Mouse (Mus musculus) kidney, postnatal 4 days (tissue): Measurements from ENCODE around the gene Nudt3.

ENCODE experiments used
- DNase-seq, 2 experiments: peaks; one replicate each; pipeline ENCODE4 v3.0.0; 2021; ENCODE audit warnings: mixed read lengths in 2 of 2

The Nudt3 gene

DNA sequence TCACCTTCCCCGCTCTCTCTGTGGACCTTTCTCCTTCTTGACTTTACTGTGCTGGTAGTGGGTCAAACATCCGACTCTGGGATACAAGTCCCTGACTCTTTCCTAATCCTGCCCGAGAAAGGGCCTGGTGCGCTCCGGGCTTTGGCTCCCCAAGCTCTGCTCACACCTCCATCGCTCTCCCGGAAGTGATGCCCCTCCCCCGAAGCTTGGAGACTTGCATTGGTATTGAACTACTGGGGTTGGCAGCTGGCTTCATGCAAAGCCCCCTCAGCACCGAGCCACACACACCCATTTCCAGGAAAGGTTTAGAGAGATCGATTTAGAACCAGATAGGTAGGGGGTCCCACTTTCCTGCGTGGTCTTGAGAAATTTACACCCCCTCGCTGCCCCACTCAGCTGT, 77.3 kb downstream of the Nudt3 start:
- DNase-seq, result no peak

DNA sequence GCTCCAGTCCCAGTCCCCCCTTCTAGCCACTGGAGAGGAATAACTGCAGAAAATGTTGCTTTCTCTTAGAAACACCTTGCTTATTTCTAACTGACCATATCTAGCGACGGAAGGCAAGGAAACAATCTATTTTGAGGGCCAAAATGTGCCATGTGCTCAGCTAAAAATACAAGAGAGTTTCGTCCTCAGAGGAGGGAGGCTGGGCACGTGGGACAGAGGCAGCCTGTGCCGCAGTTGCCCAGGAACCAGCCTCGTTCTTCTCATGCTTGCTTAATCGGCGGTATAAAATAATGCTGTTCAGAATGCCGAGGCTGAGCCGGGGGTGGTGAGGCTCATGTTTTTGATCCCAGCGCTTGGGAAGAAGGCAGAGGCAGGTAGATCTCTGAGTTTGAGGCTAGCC, 78.7 kb downstream of the Nudt3 start:
- DNase-seq, result no peak

DNA sequence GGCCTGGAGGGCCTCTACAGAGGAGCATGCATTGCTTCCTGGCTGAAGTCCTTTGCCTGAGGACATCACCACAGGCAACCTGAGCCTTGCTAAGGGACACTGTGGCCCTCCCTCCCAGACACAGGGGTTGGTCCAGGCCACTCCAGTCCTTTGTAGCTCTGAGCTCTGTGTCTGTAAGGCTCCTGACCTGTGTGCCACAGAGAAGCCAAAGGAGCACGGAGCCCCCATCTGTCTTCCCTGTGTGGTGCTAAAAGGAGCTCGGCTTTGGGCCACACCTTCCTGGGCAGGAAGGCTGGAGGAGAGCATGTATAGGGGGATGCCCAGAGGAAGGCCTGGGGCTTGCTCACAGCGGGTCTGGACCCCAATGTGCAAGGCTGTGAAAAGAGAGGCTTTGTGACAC, 81.3 kb downstream of the Nudt3 start:
- no peak for DNase-seq

DNA sequence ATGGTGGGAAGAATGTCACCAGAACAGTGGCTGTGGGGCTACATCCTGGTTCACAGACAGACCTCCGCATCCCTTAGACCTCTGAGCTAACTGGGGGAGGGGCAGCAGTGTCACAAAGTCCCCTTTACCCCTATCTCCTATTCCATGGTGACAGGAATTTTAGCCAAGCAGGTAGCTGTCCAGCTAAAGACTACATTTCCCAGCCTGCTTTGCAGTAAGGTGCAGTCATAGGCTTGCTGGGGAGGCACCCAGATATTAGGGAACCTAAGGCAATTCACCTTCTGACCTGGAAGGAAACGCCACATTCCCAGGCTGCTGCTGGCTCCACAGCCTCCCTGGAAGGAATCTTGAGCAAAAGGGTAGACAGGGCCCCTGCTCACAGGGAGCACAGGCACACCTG, 82.0 kb downstream of the Nudt3 start:
- DNase-seq, result no peak

DNA sequence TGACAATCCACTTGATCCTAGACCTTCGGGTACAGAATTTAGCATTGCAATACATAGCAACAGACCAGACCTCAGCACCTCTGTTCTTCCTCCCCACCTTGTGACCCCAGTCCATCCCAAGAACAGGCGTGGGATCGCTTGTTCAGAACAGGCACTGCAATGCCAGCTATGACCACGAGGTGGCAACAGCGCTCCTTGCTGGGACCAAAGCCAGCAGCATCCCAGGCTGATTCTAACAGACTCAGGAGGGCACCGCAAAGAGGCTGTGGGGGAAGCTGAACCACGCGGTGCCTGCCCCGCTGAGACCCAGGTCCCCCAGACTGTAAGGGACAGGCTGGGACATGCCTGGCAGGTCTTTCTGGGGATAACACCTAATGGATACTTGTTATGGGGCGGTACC, 88.6 kb downstream of the Nudt3 start:
- DNase-seq, result peak; percentile 94 to 96

GRCm38 (mm10) chr17:27533354-27533753, 89.9 kb downstream of the Nudt3 start:
- DNase-seq, result no peak

GRCm38 (mm10) chr17:27532095-27532494, 91.2 kb downstream of the Nudt3 start:
- DNase-seq, result no peak
